Mouse (Mus musculus): Measurements from ENCODE around the gene Dcpp2.
"Not testable (repeated sequence)": the region's sequence is repeated elsewhere in the genome, so short reads cannot be mapped to it uniquely, and the experiment has no call there.

GRCm38 (mm10) chr17:23917158-23917557 lies 36.5 kb downstream of the Dcpp2 start, which contains the start of gene Dcpp3:
- not testable (repeated sequence) for TF ChIP-seq CTCF (IDR thresholded peaks at IDR 0.05; ENCODE audit: extremely low read depth, insufficient read length, insufficient replicate concordance, low read depth, low read length); POLR2A (IDR thresholded peaks at IDR 0.05; ENCODE audit: low read depth, low read length)
